Mouse (Mus musculus): ENCODE results near the gene Zfp385c.

- TF ChIP-seq EP300 (optimal IDR thresholded peaks at IDR 0.05): no peak
- TF ChIP-seq CTCF (IDR thresholded peaks at IDR 0.05; ENCODE audit: low read depth): no peak
Measured at GRCm38 (mm10) chr11:100628862-100629352, 63.3 kb downstream of the Zfp385c start.
